Mouse (Mus musculus) kidney, adult 9 months (tissue): ENCODE data around the gene BC049715.
"Not testable (repeated sequence)": the region's sequence is repeated elsewhere in the genome, so short reads cannot be mapped to it uniquely, and the experiment has no call there.

Source experiments
- DNase-seq: peaks from one replicate; pipeline ENCODE4 v3.0.0; 2022

Gene BC049715

DNA sequence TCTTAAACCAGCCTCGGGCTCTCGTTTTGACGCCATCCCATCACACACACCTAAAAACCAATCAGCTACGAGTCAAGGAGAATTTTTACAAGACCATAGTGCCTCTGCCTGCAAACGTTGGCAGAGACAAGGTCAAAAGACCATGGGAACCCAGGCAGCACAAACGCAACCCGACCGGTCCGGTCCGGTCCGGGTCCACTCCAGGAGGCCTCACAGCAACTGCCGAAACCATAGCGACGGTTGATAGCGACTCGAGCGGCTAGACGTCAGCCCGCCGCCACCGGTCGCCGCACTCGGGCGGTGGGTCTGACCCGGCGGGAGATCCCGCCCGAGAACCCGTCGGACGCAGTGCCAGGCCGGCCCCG is at the start of gene BC049715:
Gene BC049715, plus strand, starts transcription at position 111 of the 365 bp plus-strand sequence.
- DNase-seq, result peak; percentile 53

DNA sequence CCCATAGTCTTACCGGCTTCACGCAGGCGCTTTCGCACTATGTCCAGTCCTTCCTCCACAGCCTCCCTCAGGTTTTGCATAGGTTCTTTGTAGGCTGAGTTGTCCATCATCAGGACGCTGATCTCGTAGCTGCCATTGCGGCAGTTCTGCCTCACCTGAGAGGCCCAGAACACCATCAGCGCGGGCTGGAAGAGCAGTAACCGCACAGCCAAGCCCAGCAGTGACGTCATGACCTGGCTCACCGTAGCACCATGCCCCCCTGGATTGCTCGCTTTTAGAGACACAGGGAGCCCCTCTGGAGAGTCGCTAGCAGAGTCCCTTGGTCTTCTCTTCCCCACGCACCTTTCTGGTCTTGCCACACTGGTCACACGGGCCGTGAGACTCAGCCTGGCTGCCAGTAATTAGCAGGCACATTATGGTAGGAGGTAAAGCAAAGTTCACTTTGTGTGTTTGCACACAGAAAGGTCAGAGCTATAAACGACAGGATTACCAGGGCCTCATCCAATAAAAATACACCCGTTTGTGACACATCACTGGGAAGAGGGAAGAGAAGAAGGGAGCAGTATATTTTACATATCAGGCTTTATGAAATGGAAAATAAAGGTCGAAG is 45.9 kb upstream of the BC049715 start, which contains the start of gene Gucy2c:
Gene Gucy2c, minus strand, starts transcription at position 389 of the 610 bp plus-strand sequence.
- DNase-seq, result no peak

DNA sequence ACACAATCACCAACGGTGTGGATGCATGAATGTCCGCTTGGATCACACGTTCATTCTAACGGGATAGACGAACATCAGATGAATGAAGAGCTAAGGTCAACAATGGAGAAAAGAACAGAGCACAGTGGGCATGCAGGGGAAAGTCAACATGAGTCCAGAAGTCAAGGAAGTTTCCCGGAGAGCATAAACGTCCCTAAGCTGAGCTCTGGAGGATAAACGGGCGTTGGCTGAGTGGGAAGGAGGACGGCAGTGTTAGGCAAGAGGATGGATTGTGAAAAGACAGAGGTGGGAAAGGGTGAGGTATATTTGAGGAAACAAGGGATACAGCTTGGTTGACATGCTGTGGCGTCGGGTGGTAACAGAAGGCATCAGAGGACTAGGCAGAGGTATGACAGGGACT is 45.3 kb upstream of the BC049715 start:
- no peak for DNase-seq

DNA sequence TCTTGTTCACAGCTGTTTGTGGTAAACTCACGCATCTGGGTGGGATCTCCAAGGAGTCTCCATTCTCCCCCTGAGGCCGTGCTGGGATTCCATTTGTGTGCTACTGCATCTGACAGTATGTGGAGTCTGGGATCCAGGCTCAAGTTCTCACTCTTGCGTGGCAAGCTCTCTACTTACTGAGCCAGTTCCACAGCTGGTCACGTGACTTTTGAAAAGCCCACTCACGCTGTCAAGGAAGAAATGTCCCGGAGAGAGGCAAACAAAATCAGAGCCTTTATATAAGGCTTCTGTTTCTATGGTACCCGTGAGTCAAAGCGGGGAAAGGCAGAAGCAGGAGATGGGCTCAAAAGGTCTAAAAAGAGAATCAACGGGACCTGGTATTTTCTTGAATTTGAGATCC is 44.7 kb upstream of the BC049715 start:
- no peak for DNase-seq

DNA sequence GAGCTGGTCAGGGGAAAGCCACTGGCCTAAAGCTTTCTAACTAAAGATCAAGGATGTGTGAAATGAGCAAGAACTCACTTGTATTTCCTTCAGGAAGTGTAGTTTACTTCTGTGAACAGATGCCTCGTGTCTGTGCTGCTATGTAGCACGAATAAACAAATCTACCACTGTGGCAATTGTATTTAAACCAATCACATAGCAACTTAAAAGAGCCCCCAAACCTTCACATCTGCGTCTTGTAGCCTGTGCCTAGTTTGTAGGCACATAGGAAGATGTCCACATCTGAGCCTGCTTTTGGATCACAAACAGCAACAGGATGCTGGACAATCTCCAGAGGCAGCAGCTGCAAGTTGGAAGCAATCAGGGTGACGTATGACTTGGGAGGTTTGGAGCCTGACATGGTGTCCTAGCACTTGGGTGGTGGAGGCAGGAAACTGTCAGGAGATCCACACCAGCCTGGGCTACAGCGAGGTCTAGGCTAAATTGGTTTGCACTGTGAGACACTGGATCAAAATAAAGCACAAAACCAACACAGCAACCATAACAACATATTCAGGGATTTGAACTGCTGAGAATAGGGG is 37.9 kb upstream of the BC049715 start:
- peak; percentile 57 for DNase-seq

DNA sequence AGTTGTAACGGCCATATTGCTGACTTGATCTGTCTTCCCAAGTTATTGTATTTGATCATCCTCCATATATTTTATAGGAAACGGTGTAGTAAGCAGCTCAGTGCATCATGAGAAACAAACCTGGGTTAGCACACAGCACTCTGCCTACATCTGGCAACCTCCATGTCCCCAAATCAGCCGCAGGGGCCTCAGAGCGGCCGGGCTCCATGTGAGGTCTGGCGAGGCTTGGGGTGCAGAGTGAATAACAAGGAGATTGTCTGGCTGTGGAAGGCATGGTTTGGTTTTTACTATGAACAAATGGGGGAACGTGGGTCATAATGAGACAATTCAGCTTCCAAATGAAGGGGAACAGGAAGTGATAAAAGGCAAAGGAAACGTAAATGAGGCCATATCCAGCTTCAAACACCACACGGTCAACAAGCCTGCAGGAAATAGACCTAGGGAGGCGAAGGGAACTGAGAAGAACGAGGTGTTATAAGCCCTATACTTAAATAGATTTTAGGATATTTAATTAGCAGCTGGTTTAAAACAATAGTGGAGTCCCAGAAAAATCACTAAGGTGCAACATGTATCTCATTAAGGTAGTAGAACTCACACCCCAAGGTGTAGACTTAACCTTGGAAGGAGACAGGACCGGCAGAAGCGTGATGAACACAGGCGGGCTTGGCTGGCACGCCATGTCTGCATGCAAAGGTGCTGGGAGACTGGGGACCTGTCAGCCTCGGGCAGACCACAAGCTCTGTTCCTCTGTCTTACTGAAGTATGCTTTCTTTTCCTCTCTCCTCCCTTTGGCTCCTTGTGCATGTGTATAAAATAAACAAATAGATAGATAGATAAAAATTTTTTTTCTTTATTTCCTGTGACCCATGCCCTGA is 34.3 kb upstream of the BC049715 start:
- DNase-seq, result no peak

DNA sequence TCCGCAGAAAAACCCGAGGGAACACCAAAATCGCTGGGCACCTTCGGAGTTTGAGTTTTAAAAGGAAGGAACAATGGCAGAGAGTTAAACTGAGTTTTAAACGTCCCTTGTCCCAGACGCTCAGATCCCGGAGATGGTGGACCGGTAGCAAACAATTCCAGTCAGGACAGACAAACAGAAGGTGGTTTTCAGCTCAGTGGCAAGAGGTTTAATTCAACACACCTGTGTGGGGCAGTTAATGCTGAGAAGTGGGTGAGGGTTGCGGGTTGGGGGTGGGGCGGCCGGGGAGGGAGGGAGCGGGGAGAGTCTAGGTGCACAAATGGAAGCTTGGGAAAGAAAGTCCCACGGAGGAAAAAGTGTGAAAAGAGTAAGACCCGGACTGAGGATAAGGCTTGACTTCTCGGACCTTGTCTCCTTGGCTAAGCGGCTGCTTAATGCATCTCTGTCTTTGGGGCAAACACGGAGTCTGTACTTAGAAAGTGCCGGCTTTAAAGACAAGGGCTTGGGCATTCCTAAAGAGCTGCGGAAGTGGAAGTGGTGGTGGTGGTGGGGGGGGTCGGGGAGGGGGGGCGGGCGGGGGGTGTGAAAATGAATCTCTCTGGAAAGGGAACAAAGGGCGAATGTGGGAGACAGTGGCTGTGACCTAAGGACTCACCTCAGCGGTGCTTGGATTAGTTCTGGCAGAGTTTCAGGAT is 33.4 kb upstream of the BC049715 start:
- DNase-seq, result no peak

DNA sequence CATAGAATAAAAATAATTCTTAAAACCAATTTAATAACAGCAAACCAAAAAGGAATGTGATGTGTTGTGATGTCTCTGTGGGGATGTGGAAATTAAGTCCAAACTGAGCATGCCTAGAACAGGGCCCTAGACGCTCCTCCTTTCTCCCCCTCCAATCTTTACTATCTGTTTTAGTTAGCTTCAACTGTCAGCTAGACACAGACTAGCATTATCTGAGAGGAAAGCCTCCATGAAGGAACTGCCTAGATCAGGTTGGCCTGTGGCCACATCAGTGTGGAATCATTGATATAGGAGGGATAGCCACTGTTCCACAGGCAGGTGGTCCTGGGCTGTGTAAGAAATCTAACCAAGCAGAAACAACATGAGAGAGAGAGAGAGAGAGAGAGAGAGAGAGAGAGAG is 32.3 kb upstream of the BC049715 start:
- DNase-seq, result no peak

DNA sequence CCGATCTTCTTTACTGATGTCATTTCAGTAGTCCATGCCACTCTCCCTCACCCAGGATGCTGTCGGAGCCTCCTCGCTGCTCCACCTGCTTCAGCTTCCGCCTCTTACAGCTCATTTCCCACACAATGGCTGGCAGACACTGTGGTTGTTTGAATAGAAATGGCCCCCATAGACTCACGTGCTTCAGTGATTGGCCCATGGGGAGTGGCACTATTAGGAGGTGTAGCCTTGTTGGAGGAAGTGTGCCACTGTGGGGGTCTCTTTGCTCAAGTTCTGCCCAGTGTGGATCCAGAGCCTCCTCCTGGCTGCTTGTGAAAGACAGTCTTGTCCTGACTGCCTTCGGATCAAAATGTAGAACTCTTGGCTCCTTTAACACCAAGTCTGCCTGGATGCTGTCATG is 31.6 kb upstream of the BC049715 start:
- no peak for DNase-seq

DNA sequence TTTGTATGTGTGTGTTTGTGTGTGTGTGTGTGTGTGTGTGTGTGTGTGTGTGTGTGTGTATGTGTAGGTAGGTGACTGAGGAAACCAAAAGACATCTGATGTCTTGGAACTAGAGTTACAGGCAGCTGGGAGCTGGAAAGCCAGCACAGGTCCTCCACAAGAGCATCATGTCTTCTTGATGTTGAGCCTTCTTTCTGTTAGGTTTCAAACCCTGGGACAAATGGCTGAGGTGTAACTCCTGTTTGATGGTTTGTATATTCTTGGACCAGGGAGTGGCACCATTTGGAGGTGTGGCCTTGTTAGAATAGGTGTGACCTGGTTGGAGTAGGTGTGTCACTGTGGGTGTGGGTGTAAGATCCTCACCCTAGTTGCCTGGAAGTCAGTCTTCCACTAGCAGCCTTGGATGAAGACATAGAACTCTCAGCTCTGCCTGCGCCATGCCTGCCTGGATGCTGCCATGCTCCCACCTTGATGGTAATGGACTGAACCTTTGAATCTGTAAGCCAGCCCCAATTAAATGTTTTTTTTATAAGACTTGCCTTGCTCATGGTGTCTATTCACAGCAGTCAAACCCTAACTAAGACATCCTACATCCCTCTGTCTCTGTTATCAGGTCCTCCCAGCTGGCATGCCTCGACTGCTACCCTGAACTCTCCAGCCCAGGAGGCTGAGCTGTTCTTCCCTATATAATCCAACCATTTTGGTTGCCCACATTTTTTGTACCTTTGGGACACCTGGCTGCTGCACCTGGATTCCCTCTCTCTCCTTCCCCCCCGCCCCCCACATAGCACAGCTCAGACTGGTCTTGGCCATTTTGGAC is 29.3 kb upstream of the BC049715 start:
- not testable (repeated sequence) for DNase-seq

DNA sequence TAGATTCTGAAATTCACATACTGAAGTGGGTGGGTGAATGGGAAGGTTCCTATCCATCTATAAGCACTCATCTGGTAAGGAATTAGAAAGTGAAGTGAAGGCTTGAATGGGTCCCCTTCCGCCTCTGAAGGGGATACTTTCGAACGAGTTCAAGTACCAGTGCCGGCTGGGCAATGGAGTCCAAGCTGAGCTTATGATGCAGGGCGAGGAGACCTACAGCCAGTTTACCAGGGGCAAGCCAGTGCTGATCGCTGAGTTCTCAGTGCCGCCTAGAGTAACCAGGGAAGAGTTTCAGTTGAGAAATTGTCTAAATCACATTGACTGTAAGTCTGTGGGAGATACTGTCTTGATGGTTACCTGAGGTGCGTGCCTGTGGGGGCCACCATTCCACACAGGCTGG is 26.7 kb upstream of the BC049715 start:
- no peak for DNase-seq

DNA sequence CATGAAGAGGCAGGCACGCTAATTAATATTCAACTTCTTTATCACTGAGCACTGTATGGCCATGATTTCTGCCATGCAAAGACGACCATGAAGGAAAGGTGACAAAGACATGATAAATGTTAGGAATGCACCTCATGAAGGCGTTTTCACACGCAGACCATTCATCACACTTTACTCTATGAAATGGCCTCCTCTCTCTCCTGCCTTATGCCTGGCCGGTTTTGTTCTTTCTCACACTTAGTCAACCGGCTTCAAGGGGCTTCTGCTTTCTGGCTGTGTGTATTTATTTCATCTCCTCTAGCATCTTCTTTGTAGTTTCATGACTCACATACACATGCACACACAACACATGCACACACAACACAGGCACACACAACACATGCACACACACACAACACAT is 26.2 kb upstream of the BC049715 start:
- no peak for DNase-seq

DNA sequence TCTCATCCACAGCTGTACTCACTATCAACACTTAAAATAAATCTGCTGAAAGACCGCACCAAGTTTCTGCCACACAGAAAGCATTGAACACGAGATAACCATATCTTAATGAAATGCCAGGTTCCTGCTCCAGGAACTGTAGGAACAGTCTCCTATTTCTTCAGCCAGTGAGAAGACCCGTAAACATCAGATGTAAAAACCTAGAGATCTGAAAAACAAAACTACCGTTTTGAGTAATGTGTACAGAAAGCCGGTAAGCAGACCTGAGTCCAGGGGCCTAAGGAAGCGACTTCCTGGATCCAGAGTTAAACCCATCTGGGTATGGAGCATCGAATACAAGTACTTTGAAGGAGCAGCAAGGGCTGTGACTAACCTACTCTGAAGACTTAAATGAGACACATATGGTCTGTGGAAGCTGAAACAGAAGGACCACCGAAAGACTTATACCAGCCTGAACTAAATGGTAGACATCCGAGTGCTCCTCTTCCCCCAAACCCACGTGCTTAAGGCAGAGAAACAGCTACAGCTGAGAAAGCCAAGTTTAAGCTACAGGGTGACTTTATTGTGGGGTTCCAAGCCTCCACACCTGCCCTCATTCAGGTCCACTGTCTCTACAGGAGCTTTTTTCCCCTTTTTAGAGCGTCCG is 24.2 kb upstream of the BC049715 start:
- DNase-seq, result no peak

DNA sequence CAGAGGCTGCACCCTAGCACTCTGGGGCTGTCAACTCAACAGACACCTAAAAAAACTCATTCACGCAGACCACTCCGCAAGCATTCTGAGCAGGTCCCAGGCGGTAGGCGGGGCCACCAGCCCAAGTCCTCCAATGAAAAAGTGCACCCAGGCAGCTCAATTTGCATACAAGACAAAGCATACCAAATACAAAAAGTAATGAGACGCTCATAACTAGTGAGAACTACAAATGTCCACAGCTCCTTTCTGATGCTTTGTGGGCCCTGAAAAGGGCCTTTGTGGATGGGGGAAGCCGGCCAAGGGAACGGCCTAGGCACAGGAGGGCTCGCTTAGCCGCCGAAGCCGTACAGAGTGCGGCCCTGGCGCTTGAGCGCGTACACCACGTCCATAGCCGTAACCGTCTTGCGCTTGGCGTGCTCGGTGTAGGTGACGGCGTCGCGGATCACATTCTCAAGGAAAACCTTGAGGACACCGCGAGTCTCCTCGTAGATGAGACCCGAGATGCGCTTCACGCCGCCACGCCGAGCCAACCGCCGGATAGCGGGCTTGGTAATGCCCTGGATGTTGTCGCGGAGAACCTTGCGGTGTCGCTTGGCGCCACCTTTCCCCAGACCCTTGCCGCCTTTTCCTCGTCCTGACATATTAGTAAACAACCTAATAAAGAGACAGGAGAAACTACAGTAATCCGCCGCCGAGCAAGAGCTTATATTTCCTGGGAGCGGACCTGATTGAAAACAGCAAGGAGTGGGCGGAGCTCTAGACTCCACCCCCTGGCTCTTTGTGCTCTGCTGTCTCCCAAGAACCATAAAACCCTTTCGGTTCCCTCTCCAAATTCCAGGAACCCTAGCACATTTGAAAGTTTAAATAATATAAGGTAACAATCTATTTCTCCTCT is 23.4 kb upstream of the BC049715 start, which contains the start of gene Hist4h4:
Gene Hist4h4, minus strand, starts transcription at position 677 of the 895 bp plus-strand sequence.
- peak; percentile 98 for DNase-seq

DNA sequence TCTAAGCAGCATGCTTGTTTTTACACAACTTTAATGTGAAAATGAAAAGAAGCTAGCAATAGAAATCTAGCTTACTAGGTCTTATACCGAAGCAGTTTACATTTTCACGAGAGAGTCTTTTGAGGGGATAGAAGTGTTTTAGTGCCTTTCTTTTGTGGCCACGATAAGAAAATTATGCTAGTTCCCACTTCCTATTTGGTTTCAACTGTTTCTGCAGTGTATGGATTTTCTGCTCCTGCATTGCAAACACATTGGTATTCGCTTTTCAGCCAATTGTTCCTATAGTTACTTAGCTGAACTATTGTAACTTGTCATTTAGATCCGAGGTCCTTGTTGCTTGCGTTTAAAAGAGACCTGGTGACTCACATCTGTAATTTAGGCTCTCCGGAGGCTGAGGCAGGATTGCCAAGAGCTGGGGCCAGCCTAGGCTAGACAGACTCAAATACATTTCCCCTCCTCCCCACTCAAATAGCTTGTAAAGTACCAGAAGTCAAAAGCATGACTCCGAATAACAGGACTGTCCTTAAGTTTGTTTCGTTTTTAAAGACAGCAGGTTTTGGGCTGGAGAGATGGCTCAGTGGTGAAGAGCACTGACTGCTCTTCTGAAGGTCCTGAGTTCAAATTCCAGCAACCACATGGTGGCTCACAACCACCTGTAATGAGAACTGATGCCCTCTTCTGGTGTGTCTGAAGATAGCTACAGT is 22.6 kb upstream of the BC049715 start:
- no peak for DNase-seq

DNA sequence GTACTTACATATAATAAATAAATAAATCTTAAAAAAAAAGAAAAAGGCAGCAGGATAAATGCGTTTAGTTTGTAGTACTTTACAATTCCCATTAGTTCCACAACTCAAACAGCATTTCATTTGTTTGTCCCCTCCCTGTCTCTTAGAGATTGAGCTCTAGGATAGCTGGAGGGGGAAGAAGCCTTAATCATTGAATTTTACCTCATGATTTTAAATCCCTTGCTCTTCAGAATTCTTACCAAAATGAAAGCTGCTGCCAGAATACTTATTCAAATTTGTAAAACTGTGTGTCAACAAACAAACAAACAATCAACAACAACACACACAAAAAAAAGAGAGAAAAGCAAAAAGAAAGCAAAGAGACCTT is 22.0 kb upstream of the BC049715 start:
- no peak for DNase-seq

DNA sequence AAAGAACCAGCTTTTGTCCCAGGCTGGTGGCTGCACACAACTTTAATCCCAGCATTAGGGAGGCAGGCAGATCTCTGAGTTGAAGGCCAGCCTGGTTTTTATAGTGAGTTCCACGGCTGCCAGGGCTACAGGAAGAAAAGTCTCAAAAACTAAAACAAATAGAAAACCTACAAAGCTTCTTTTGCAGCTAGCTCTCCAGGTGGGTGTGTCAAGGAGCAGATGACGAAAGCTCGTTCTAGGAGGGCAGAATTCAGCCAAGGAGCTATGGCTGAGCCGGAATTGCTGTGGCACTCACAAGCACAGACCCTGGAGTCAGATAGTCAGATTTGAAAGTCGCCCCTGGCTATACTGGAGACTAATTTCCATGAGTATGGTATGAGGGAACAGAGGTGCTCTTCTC is 20.6 kb upstream of the BC049715 start:
- no peak for DNase-seq

DNA sequence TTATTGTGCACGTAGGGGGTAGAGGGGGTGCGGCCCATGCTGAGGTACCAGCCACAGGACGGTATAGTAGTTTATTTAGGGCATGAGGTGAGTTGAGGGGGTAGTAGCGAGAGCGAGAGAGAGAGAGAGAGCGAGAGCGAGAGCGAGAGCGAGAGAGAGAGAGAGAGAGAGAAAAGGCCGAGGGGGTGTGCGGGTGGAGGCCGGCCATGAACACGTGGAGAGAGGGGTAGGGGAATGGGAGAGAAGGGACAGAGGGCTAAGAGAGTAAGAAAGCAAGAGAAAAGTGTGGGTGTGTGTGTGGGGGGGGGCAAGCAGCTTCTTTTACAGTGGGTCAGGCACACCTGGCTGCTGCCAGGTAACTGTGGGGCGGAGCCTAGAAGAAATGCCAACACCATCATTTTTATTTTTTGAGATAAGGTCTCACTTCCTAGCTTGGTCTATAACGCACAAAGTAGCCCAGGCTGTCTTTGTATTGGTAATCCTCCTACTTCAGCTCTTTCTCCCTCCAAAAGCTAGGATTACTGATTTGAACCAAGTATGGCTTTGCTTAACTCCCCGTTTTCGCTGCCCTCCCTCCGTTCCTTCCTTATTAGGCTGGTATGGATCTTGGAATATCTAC is 19.9 kb upstream of the BC049715 start:
- DNase-seq, result no peak

DNA sequence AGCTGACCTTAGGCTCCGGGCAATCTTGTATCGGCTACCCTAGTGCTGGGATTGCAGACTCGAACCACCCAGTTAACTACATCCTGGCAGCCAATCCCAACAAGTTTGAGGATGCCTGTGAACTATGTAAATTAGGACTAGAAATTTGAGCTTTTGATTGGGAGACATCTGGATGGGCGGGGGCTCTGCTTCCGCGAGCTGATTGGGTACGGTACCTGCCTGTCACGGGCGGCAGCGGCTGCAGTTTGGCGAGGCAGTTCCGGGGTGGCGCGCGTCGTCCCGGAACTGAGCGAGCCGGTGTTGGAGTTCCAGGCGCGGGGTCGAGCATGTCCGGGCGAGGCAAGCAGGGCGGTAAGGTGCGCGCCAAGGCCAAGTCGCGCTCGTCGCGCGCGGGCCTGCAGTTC is 19.4 kb upstream of the BC049715 start, which contains the start of gene H2afj:
Gene H2afj, plus strand, starts transcription at position 231 of the 404 bp plus-strand sequence.
- DNase-seq, result peak; percentile 99

DNA sequence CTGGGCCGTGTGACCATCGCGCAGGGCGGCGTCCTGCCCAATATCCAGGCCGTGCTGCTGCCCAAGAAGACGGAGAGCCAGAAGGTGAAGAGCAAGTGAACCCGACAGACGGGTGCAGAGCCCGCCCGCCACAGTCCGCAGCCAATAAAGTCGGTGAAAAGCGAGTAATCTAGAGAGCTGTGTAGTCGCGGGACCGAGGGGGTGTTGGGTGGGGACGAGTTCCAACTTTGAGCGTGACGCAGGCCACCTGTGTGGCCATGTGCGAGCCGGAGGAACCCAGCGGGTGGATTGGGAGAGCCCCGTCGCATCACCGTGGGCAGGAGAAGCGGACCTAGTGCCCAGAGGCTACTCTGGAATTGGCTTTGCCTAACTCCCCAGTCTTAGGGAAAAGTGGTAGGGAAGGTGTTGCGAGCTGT is 18.8 kb upstream of the BC049715 start:
- peak; percentile 57 for DNase-seq
